Mouse (Mus musculus) brain, embryonic 18.5 days (tissue): Measurements from ENCODE around the gene Cyp2c66.
"Not testable (repeated sequence)": the region's sequence is repeated elsewhere in the genome, so short reads cannot be mapped to it uniquely, and the experiment has no call there.

Experiments used
- DNase-seq: peaks from one replicate; pipeline ENCODE4 v3.0.0-alpha.2; 2012; ENCODE audit warnings: low read depth, low spot score

The Cyp2c66 gene

GRCm38 (mm10) chr19:39113644-39114043 is at the start of gene Cyp2c66:
Gene Cyp2c66, plus strand, starts transcription at chr19:39113898.
- DNase-seq = no peak

GRCm38 (mm10) chr19:39098779-39099178 is 14.9 kb upstream of the Cyp2c66 start:
- DNase-seq = not testable (repeated sequence)

GRCm38 (mm10) chr19:39156836-39157235 is 43.1 kb downstream of the Cyp2c66 start:
- not testable (repeated sequence) for DNase-seq
